Mouse (Mus musculus) mouse embryonic stem cell (cell line): ENCODE measurements around the gene Cdc34.

ENCODE experiments used
- in situ Hi-C, 2 experiments: fragments of 300-500 bp; cut with MboI; formaldehyde crosslinking; loops; 1 replicate in 1 of 2; 3 replicates in 1 of 2; pipeline ENCODE4 v1.14.3; 2019 to 2020; ENCODE audit warnings: low sequenced_read_pairs in 2 of 2, low pct_unique_long_range_greater_than_20kb in 1 of 2, mixed read lengths in 1 of 2; ENCODE audit not compliant: unreplicated experiment in 1 of 2

The Cdc34 gene

DNA sequence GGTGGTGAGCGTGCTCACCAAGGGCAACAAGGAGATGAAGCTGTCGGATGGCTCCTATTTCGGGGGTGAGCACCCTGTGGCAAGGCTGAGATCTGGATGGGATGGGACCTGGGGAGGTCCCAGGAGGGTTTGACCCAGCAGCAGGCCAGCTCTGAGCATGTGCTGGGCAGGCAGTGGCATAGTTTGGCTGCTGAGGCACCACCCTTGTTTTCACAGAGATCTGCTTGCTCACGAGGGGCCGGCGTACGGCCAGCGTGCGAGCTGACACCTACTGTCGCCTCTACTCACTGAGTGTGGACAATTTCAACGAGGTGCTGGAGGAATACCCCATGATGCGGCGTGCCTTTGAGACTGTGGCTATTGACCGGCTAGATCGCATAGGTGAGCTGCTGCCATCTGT lies 51.9 kb downstream of the Cdc34 start:
- in situ Hi-C loops: no loop called here

- in situ Hi-C loops: no loop called here
Measured at GRCm38 (mm10) chr10:79735361-79735760, 53.4 kb downstream of the Cdc34 start.

GRCm38 (mm10) chr10:79736706-79737105 lies 54.7 kb downstream of the Cdc34 start:
- in situ Hi-C loops: no loop called here
